ENCODE assay signal across 8 mouse cellular contexts in genomic region chr4:95105926-95106622, GRCm38 (mm10). TPM values are rescaled to one million over a fixed set of nuclear protein-coding genes. Genes with fewer than 3 reads are reported as not detected.
DNase-seq lines count a peak whose midpoint lies in the region; ATAC-seq lines count a peak whose summit lies in the region.

No protein-coding gene starts in this region.

- WGBS in intestine, embryonic 16.5 days = 35% methylated on average over 16 of the region's 16 CpGs
- WGBS in stomach, embryonic 16.5 days = 32% methylated on average over 16 of the region's 16 CpGs

- peak; percentile 92 for ATAC-seq in granulocyte monocyte progenitor cell, adult 5-6 weeks (replicated peaks; ENCODE audit: poor library complexity, severe bottlenecking)
- peak; percentile 61; the same call in 1 of the 2 replicates for ATAC-seq in intestine, embryonic 16.5 days
- peak; percentile 53 for ATAC-seq in stomach, embryonic 16.5 days (ENCODE audit: insufficient read depth, low FRiP score)

- H3K9ac ChIP-seq in intestine, embryonic 16.5 days (ENCODE audit: low read depth, low read length) = peak overlapping the region; percentile 27; the same call in 1 of the 2 replicates
- peak overlapping the region; percentile 54 for H3K9ac ChIP-seq in stomach, embryonic 16.5 days (ENCODE audit: low read length)

- peak overlapping the region; percentile 34 for H3K4me2 ChIP-seq in intestine, embryonic 16.5 days (ENCODE audit: low read depth, low read length)
- peak overlapping the region; percentile 44 for H3K4me2 ChIP-seq in stomach, embryonic 16.5 days (ENCODE audit: low read depth, low read length)

- H3K27me3 ChIP-seq in intestine, embryonic 16.5 days (replicated peaks; ENCODE audit: control insufficient read depth, insufficient read depth, low read length) = no peaks in the 10 kb centered on the region
- no peaks in the 10 kb centered on the region for H3K27me3 ChIP-seq in stomach, embryonic 16.5 days (ENCODE audit: control insufficient read depth, insufficient read depth, low read length)

- H3K27ac ChIP-seq in intestine, embryonic 16.5 days (ENCODE audit: low read length) = 0 out of 2 replicates have a peak overlapping the region, but pooled peaks have one; percentile 39
- peak overlapping the region; percentile 64 for H3K27ac ChIP-seq in stomach, embryonic 16.5 days (ENCODE audit: low read length)

- no peaks in the 10 kb centered on the region for H3K36me3 ChIP-seq in intestine, embryonic 16.5 days (ENCODE audit: control insufficient read depth, insufficient read depth, low read length)
- no peaks in the 10 kb centered on the region for H3K36me3 ChIP-seq in stomach, embryonic 16.5 days (ENCODE audit: control insufficient read depth, insufficient read depth, low read length)

- no peak overlapping the region for H3K4me3 ChIP-seq in intestine, embryonic 16.5 days (ENCODE audit: low read length)
- H3K4me3 ChIP-seq in stomach, embryonic 16.5 days (replicated peaks; ENCODE audit: low read length) = peak overlapping the region; percentile 11; the same call in 1 of the 2 replicates

- DNase-seq in right cerebral cortex, postnatal 10 days (ENCODE audit: low spot score in 2 of 2) = peak; percentile 36 to 54
- DNase-seq in right cerebral cortex, postnatal 14 days = no peak
- DNase-seq in adrenal gland, postnatal 25 days = peak; percentile 36
- DNase-seq in lung, postnatal 25 days (ENCODE audit: low spot score) = peak; percentile 48
- no peak for DNase-seq in ovary, postnatal 10 days (ENCODE audit: low spot score)

- H3K4me1 ChIP-seq in intestine, embryonic 16.5 days (ENCODE audit: control insufficient read depth, insufficient read depth, low read length) = 0 out of 2 replicates have a peak, but pooled peaks cover 5% of the 10 kb centered on the region
- H3K4me1 ChIP-seq in stomach, embryonic 16.5 days (ENCODE audit: control insufficient read depth, insufficient read depth, low read length) = peaks cover 13% of the 10 kb centered on the region

- no peaks in the 10 kb centered on the region for H3K9me3 ChIP-seq in intestine, embryonic 16.5 days (ENCODE audit: control insufficient read depth, low read length)
- H3K9me3 ChIP-seq in stomach, embryonic 16.5 days (replicated peaks; ENCODE audit: control insufficient read depth, low read length) = no peaks in the 10 kb centered on the region

RNA-seq across cellular contexts. Expression of gene Jun, which starts 54.1 kb away (rescaled TPM):
- 114 and 133 TPM in 2 replicates for total RNA-seq in adrenal gland, postnatal 25 days (2021)
- 16.9 and 26.1 TPM in 2 replicates for total RNA-seq in granulocyte monocyte progenitor cell, adult 5-6 weeks (2014; fragmentation: Nextera tagmentation)
- 173 and 195 TPM in 2 replicates for total RNA-seq in granulocyte monocyte progenitor cell, adult 5-6 weeks (2017)
- polyA plus RNA-seq in intestine, embryonic 16.5 days (2015; fragmentation: Nextera tagmentation; extraction: Ambion mirVana) = 68.6 and 74.6 TPM in 2 replicates
- 90.7 and 107 TPM in 2 replicates for polyA plus RNA-seq in stomach, embryonic 16.5 days (2015; fragmentation: Nextera tagmentation; extraction: Ambion mirVana)

Comparison
In these comparisons a context has a peak if more than half of its experiments do, and no peak if none do; other contexts are left out.
1. DNase-seq: peak in right cerebral cortex, postnatal 10 days (2 of 2), adrenal gland, postnatal 25 days (single experiment) and lung, postnatal 25 days (single experiment); none in right cerebral cortex, postnatal 14 days (single experiment) and ovary, postnatal 10 days (single experiment).
2. Peak in every context shown above with its lines, with median percentiles within 50 percentile points of each other: ATAC-seq.